Mouse (Mus musculus) spleen, adult 2 months (tissue): ENCODE measurements around the gene Tfap2a.

Source experiments
- CTCF ChIP-seq: fragments of 200-500 bp; IDR thresholded peaks from 2 replicates; pipeline ENCODE4 v1.5.1; 2011; ENCODE audit warnings: mild to moderate bottlenecking, inconsistent platforms; ENCODE audit not compliant: insufficient read depth, insufficient read length, insufficient replicate concordance; ENCODE audit errors: extremely low read depth
- POLR2A ChIP-seq: fragments of 200-500 bp; IDR thresholded peaks from 2 replicates; pipeline ENCODE4 v1.6.1; 2011; ENCODE audit warnings: low read depth, low read length, inconsistent platforms

- TF ChIP-seq CTCF (no peak), POLR2A (no peak)
Measured at GRCm38 (mm10) chr13:40740727-40741360, 2.7 kb upstream of the Tfap2a start.
